Mouse (Mus musculus) heart, postnatal 0 days (tissue): ENCODE data around the gene Plxdc2.

ENCODE experiments used
- CTCF ChIP-seq: IDR thresholded peaks from 2 replicates; pipeline ENCODE4 v1.5.1; 2016; ENCODE audit warnings: antibody characterized with exemption, control low read depth, low read depth
- EP300 ChIP-seq: IDR thresholded peaks from 2 replicates; pipeline ENCODE4 v1.6.1; 2016; ENCODE audit warnings: antibody characterized with exemption, low read depth

- no peak for TF ChIP-seq CTCF
- no peak for TF ChIP-seq EP300
These were observed 242.1 kb downstream of the Plxdc2 start for GRCm38 (mm10) chr2:16598231-16598630.
